Mouse (Mus musculus) embryonic facial prominence, embryonic 12.5 days (tissue): Measurements from ENCODE around the gene Sppl3. TPM values are rescaled to one million over a fixed set of nuclear protein-coding genes. Genes with fewer than 3 reads are reported as not detected.
"Not testable (repeated sequence)": the region's sequence is repeated elsewhere in the genome, so short reads cannot be mapped to it uniquely, and the experiment has no call there.

Experiments used
- ATAC-seq: fragments of 200-750 bp; cut with Nextera tagmentation; 2 replicates; pipeline ENCODE4 v1.8.0; 2017; ENCODE audit not compliant: insufficient number of reproducible peaks, insufficient read depth, low FRiP score, low TSS enrichment
- H3K27ac ChIP-seq: fragments of 300-500 bp; sonication (generic); 2 replicates; pipeline ENCODE4 v1.5.1; 2016; ENCODE audit warnings: mild to moderate bottlenecking
- H3K27me3 ChIP-seq: fragments of 300-500 bp; sonication (generic); 2 replicates; pipeline ENCODE4 v1.6.1; 2016; ENCODE audit warnings: mild to moderate bottlenecking, moderate library complexity
- H3K36me3 ChIP-seq: fragments of 300-500 bp; sonication (generic); 2 replicates; pipeline ENCODE4 v1.6.1; 2016; ENCODE audit warnings: mild to moderate bottlenecking
- H3K4me1 ChIP-seq: fragments of 300-500 bp; sonication (generic); 2 replicates; pipeline ENCODE4 v1.6.1; 2016
- H3K4me2 ChIP-seq: fragments of 300-500 bp; sonication (generic); replicated peaks from 2 replicates; pipeline ENCODE4 v1.6.1; 2016; ENCODE audit warnings: mild to moderate bottlenecking, moderate library complexity
- H3K4me3 ChIP-seq: fragments of 300-500 bp; sonication (generic); 2 replicates; pipeline ENCODE4 v1.5.1; 2016; ENCODE audit warnings: mild to moderate bottlenecking
- H3K9ac ChIP-seq: fragments of 300-500 bp; sonication (generic); 2 replicates; pipeline ENCODE4 v1.6.1; 2016; ENCODE audit warnings: mild to moderate bottlenecking, moderate library complexity
- H3K9me3 ChIP-seq: fragments of 300-500 bp; sonication (generic); 2 replicates; pipeline ENCODE4 v1.6.1; 2016; ENCODE audit warnings: mild to moderate bottlenecking, moderate library complexity
- WGBS: fragments of 180-500 bp; shearing (Covaris S2); methylation state at CpG from one replicate; pipeline ENCODE4 v1.1.7; 2016; 5-methylcytosine and 5-hydroxymethylcytosine counted together
- polyA plus RNA-seq: library from polyadenylated mRNA; unstranded; fragments of >200 nt; fragmentation: Nextera tagmentation; extraction: Ambion mirVana; gene quantifications from 2 replicates; pipeline ENCODE4 v1.2.1, GENCODE M21; 2016

Gene Sppl3
- polyA plus RNA-seq, 1 experiment from 2014 or later: 19.9 TPM

DNA sequence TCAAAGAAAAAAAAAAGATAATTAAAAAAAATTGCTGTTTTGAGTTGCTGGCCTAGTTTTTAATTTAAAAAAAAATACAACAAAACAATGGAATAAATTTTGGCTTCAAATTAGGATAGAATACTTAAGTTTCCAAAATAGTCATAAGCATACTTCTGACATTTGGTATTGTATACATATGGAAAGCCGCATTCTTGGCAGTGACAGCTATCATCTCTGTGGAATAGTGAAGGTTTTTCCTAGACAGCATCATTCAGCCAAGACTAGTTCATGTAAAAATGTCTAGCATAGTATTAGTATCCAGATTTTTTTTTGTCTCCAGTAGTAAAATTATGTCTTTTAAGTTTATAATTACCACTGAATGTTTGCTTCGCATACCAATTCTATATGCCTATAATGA, 74.7 kb downstream of the Sppl3 start:
- WGBS: 96% methylated on average over 2 of the region's 2 CpGs
- no peaks in the 10 kb centered on the region for H3K4me1 ChIP-seq
- peaks cover 76% of the 10 kb centered on the region for H3K36me3 ChIP-seq
- ATAC-seq: no peak
- no peak overlapping the region for H3K4me3 ChIP-seq
- no peak overlapping the region for H3K9ac ChIP-seq
- no peaks in the 10 kb centered on the region for H3K9me3 ChIP-seq
- H3K27ac ChIP-seq: no peak overlapping the region
- H3K27me3 ChIP-seq: no peaks in the 10 kb centered on the region
- no peak overlapping the region for H3K4me2 ChIP-seq

DNA sequence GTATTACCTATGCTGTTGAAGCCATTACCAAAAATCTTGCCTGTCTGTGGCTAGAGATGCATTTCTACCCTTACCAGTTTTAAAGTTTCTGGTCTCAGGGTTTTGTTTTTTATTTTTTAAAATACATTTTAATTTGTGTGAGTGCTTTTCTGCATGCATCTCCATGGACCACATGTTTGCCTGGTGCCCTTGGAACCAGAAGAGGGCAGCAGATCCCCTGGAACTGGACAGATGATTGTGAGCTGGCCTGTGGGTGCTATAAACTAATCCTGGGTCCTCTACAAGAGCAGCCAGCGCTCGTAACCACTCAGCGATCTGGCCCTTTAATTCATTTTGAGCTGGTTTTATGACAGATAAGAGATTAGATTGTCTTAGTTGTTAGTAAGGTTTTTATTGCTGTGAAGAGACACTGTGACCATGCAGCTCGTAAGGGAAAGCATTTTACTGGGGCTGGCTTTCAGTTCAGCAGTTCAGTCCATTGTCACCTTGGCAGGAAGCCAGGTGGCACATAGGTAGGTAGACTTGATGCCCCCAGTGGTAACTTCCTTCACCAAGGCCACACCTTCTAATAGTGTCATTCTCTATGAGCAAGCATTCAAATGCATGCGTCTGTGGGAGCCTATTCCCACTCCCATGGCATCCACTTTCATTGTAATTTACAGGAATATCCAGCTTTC, 78.8 kb downstream of the Sppl3 start:
- H3K36me3 ChIP-seq: peaks cover 73% of the 10 kb centered on the region
- no peak overlapping the region for H3K4me3 ChIP-seq
- no peaks in the 10 kb centered on the region for H3K9me3 ChIP-seq
- ATAC-seq: no peak
- no peak overlapping the region for H3K4me2 ChIP-seq
- H3K27ac ChIP-seq: no peak overlapping the region
- H3K27me3 ChIP-seq: no peaks in the 10 kb centered on the region
- no peaks in the 10 kb centered on the region for H3K4me1 ChIP-seq
- no peak overlapping the region for H3K9ac ChIP-seq
- 94% methylated on average over 5 of the region's 5 CpGs for WGBS

DNA sequence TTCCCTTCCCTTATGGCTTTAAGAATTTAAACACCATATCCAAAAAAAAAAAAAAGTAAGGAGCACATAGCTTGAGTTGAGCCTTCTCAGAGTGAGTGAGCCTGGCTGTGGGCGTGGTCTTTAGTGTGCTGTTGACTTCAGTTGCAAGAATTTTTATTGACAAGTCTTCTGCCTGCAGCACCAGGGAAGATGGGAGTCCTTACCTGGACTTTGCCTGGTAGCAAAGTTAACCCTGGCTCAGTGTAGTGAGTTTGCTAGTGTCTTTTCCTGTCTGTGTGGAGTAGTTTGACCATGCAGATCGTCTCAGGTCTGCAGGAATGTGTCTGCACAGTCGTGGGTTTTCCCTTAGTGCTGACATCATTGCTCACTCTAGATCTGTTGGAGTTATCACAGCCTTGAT, 80.1 kb downstream of the Sppl3 start:
- WGBS: 80% methylated on average over 3 of the region's 3 CpGs
- no peaks in the 10 kb centered on the region for H3K27me3 ChIP-seq
- H3K4me1 ChIP-seq: no peaks in the 10 kb centered on the region
- no peak overlapping the region for H3K9ac ChIP-seq
- no peak overlapping the region for H3K4me3 ChIP-seq
- peaks cover 74% of the 10 kb centered on the region for H3K36me3 ChIP-seq
- H3K27ac ChIP-seq: no peak overlapping the region
- ATAC-seq: no peak
- no peak overlapping the region for H3K4me2 ChIP-seq
- no peaks in the 10 kb centered on the region for H3K9me3 ChIP-seq

DNA sequence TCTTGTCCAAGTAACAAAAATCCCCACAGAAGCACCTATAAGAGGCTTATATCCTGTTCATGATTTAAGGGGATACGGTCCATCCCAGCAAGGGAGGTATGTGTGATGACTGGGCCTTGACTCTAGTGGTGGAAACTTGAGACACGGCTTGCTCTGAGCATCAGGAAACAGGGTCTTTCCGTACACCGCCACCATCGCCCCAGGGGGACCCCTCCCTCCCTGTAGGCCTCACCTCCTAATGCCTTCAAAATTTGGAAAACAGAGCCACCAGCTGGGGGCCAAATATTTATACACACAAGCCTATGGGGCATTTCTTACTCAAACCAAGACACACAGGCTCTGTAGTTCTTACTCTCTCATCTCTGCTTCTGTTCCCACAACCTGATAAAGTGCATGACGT, 80.8 kb downstream of the Sppl3 start:
- H3K9ac ChIP-seq: no peak overlapping the region
- H3K27me3 ChIP-seq: no peaks in the 10 kb centered on the region
- peaks cover 73% of the 10 kb centered on the region for H3K36me3 ChIP-seq
- no peak overlapping the region for H3K4me2 ChIP-seq
- ATAC-seq: no peak
- H3K27ac ChIP-seq: no peak overlapping the region
- WGBS: 69% methylated on average over 6 of the region's 6 CpGs
- H3K4me1 ChIP-seq: no peaks in the 10 kb centered on the region
- H3K9me3 ChIP-seq: no peaks in the 10 kb centered on the region
- no peak overlapping the region for H3K4me3 ChIP-seq

GRCm38 (mm10) chr5:115098195-115098594, 87.3 kb downstream of the Sppl3 start, which contains the start of gene Gm10401:
Gm10401 (minus strand) TSS chr5:115098295.
- Histone ChIP-seq H3K4me3 (no peak within 1 kb of the TSS), H3K36me3 (peaks cover 53% of the 10 kb centered on the region), H3K27ac (no peak within 1 kb of the TSS), H3K9me3 (no peaks in the 10 kb centered on the region), H3K9ac (no peak within 1 kb of the TSS; the same call in 1 of the 2 replicates), H3K4me2 (no peak within 1 kb of the TSS), H3K4me1 (no peaks in the 10 kb centered on the region), H3K27me3 (no peaks in the 10 kb centered on the region)
- 97% methylated on average over 8 of the region's 8 CpGs for WGBS
- no peak for ATAC-seq

DNA sequence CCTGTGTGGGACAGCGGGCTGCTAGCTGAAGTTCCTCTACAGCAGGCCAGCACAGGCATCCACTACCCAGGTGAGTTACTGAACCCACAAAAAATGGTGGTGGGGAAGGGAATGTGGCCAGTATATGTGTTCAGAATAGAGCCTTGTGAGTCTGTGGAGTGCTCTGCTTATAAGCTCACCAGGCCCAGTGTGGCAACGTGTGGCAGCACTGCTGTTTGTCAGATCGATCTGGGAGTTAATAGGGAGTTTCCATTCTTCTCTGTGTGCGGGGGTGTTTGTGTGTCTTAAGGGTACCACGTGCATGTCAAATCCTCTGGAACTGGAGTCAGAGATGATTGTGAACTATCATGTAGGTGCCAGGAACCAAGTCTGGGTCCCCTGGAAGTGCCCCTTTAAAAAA, 88.6 kb downstream of the Sppl3 start:
- no peaks in the 10 kb centered on the region for H3K4me1 ChIP-seq
- H3K36me3 ChIP-seq: peaks cover 53% of the 10 kb centered on the region
- H3K9me3 ChIP-seq: no peaks in the 10 kb centered on the region
- H3K4me2 ChIP-seq: no peak overlapping the region
- H3K27ac ChIP-seq: no peak overlapping the region
- H3K4me3 ChIP-seq: no peak overlapping the region
- H3K27me3 ChIP-seq: no peaks in the 10 kb centered on the region
- 88% methylated on average over 5 of the region's 5 CpGs for WGBS
- H3K9ac ChIP-seq: no peak overlapping the region
- ATAC-seq: no peak

- Histone ChIP-seq H3K4me1 (no peaks in the 10 kb centered on the region), H3K9ac (no peak overlapping the region), H3K27me3 (no peaks in the 10 kb centered on the region), H3K9me3 (no peaks in the 10 kb centered on the region), H3K4me3 (no peak overlapping the region), H3K36me3 (peaks cover 50% of the 10 kb centered on the region), H3K27ac (no peak overlapping the region), H3K4me2 (no peak overlapping the region)
- 85% methylated on average over 9 of the region's 9 CpGs for WGBS
- no peak for ATAC-seq
Observed at GRCm38 (mm10) chr5:115099991-115100390, 89.1 kb downstream of the Sppl3 start.

DNA sequence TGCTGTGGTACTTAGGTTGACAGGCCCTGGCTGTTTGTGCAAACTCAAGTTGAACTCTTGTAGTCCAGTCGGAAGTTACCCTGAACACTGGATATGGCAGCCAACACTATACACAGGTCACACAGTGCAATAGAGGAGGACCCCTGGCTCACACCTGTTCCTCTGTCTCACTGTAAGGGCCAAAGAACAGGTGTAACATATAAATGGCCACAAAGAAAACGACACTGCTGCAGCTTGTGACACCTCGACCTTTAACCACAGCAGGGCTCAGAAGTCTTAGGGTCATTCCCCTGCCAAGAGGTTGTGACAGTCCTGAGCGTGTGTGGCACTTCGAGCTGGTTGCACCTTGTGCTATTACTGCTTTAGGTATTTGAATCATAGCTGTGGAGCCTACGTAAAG, 89.5 kb downstream of the Sppl3 start:
- peaks cover 45% of the 10 kb centered on the region for H3K36me3 ChIP-seq
- H3K4me1 ChIP-seq: no peaks in the 10 kb centered on the region
- H3K9ac ChIP-seq: no peak overlapping the region
- H3K9me3 ChIP-seq: no peaks in the 10 kb centered on the region
- H3K4me3 ChIP-seq: no peak overlapping the region
- WGBS: 75% methylated on average over 6 of the region's 6 CpGs
- no peaks in the 10 kb centered on the region for H3K27me3 ChIP-seq
- no peak overlapping the region for H3K27ac ChIP-seq
- no peak overlapping the region for H3K4me2 ChIP-seq
- ATAC-seq: no peak

DNA sequence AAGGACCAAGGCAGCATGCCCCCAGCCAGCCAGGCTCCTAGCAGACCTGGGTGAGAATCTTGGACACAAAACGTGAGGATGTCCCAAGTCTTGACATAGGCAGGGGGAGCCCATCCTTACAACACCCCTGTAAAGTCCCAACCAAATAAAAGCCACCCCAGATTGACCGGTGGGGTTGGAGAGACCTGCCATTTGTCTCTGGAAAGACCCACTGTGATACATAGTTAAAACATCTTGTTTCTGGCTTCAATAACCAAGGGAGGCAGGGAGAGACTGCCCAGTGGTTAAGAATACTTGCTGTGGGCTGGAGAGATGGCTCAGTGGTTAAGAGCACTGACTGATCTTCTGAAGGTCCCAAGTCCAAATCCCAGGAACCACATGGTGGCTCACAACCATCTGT, 91.3 kb downstream of the Sppl3 start:
- H3K9ac ChIP-seq: no peak overlapping the region
- H3K4me1 ChIP-seq: no peaks in the 10 kb centered on the region
- no peaks in the 10 kb centered on the region for H3K27me3 ChIP-seq
- no peaks in the 10 kb centered on the region for H3K9me3 ChIP-seq
- no peak for ATAC-seq
- no peak overlapping the region for H3K4me2 ChIP-seq
- no peak overlapping the region for H3K27ac ChIP-seq
- peaks cover 31% of the 10 kb centered on the region for H3K36me3 ChIP-seq
- 86% methylated on average over 2 of the region's 2 CpGs for WGBS
- H3K4me3 ChIP-seq: no peak overlapping the region

- peaks cover 26% of the 10 kb centered on the region for H3K36me3 ChIP-seq
- not testable (repeated sequence) for H3K27me3 ChIP-seq, H3K4me1 ChIP-seq, H3K4me3 ChIP-seq, H3K9ac ChIP-seq, H3K4me2 ChIP-seq, H3K27ac ChIP-seq, ATAC-seq, H3K9me3 ChIP-seq
- WGBS: 97% methylated on average over 23 of the region's 23 CpGs
Observed at GRCm38 (mm10) chr5:115103253-115103652, 92.3 kb downstream of the Sppl3 start.

GRCm38 (mm10) chr5:115111156-115111555, 100.2 kb downstream of the Sppl3 start:
- no peak overlapping the region for H3K27ac ChIP-seq
- H3K36me3 ChIP-seq: peaks cover 44% of the 10 kb centered on the region
- H3K4me3 ChIP-seq: no peak overlapping the region
- no peaks in the 10 kb centered on the region for H3K9me3 ChIP-seq
- no peak overlapping the region for H3K4me2 ChIP-seq
- no peak for ATAC-seq
- no peaks in the 10 kb centered on the region for H3K27me3 ChIP-seq
- 90% methylated on average over 8 of the region's 8 CpGs for WGBS
- H3K4me1 ChIP-seq: no peaks in the 10 kb centered on the region
- H3K9ac ChIP-seq: no peak overlapping the region

GRCm38 (mm10) chr5:115113244-115113643, 102.3 kb downstream of the Sppl3 start:
- Histone ChIP-seq H3K9ac (no peak overlapping the region), H3K9me3 (no peaks in the 10 kb centered on the region), H3K27ac (no peak overlapping the region), H3K36me3 (peaks cover 52% of the 10 kb centered on the region), H3K4me1 (no peaks in the 10 kb centered on the region), H3K4me3 (no peak overlapping the region), H3K27me3 (no peaks in the 10 kb centered on the region), H3K4me2 (no peak overlapping the region)
- ATAC-seq: no peak
- WGBS: 94% methylated on average over 12 of the region's 12 CpGs
